Mouse (Mus musculus): Measurements from ENCODE around the gene Adssl1. TPM values are rescaled to one million over a fixed set of nuclear protein-coding genes. Genes with fewer than 3 reads are reported as not detected.
A peak's percentile ranks its signal among the peaks of the same experiment; 100 is the strongest.

Gene Adssl1
- polyA plus RNA-seq, 1 experiment, result 72.0 TPM

- H3K4me3 ChIP-seq (replicated peaks; ENCODE audit: insufficient read depth, low read depth, low read length), result no peak overlapping the region
- TF ChIP-seq CTCF (IDR thresholded peaks at IDR 0.05; ENCODE audit: borderline replicate concordance, insufficient read depth, low read depth, low read length) (peak; percentile 99), POLR2A (IDR thresholded peaks at IDR 0.05; ENCODE audit: borderline replicate concordance, insufficient read depth, low read length) (no peak)
- H3K4me1 ChIP-seq (ENCODE audit: control insufficient read depth, insufficient read depth, low read length), result peaks cover 4% of the 10 kb centered on the region
- no peak overlapping the region for H3K27ac ChIP-seq (ENCODE audit: insufficient read depth, low read length)
- DNase-seq, result peak; percentile 87 to 93
- 14% methylated on average over 7 of the region's 7 CpGs for WGBS
- H3K27me3 ChIP-seq (ENCODE audit: control insufficient read depth, insufficient read depth, low read length), result no peaks in the 10 kb centered on the region
These were observed 33.4 kb downstream of the Adssl1 start for GRCm38 (mm10) chr12:112653157-112653824.

GRCm38 (mm10) chr12:112654076-112654475 is 34.2 kb downstream of the Adssl1 start:
- H3K27me3 ChIP-seq (ENCODE audit: control insufficient read depth, insufficient read depth, low read length), result no peaks in the 10 kb centered on the region
- H3K4me1 ChIP-seq (ENCODE audit: control insufficient read depth, insufficient read depth, low read length), result peaks cover 10% of the 10 kb centered on the region
- 78% methylated on average over 5 of the region's 5 CpGs for WGBS
- TF ChIP-seq POLR2A (IDR thresholded peaks at IDR 0.05; ENCODE audit: borderline replicate concordance, insufficient read depth, low read length) (no peak), CTCF (IDR thresholded peaks at IDR 0.05; ENCODE audit: borderline replicate concordance, insufficient read depth, low read depth, low read length) (no peak)
- no peak overlapping the region for H3K27ac ChIP-seq (ENCODE audit: insufficient read depth, low read length)
- no peak overlapping the region for H3K4me3 ChIP-seq (replicated peaks; ENCODE audit: insufficient read depth, low read depth, low read length)
- DNase-seq, result no peak

GRCm38 (mm10) chr12:112658619-112659018 is 38.8 kb downstream of the Adssl1 start:
- 19% methylated on average over 7 of the region's 7 CpGs for WGBS
- H3K4me1 ChIP-seq (ENCODE audit: control insufficient read depth, insufficient read depth, low read length), result peaks cover 20% of the 10 kb centered on the region
- no peaks in the 10 kb centered on the region for H3K27me3 ChIP-seq (ENCODE audit: control insufficient read depth, insufficient read depth, low read length)
- TF ChIP-seq CTCF (IDR thresholded peaks at IDR 0.05; ENCODE audit: borderline replicate concordance, insufficient read depth, low read depth, low read length) (no peak), POLR2A (IDR thresholded peaks at IDR 0.05; ENCODE audit: borderline replicate concordance, insufficient read depth, low read length) (no peak)
- DNase-seq, result peak; percentile 77 to 82
- H3K27ac ChIP-seq (ENCODE audit: insufficient read depth, low read length), result no peak overlapping the region
- no peak overlapping the region for H3K4me3 ChIP-seq (replicated peaks; ENCODE audit: insufficient read depth, low read depth, low read length)

- Histone ChIP-seq H3K4me3 (replicated peaks; ENCODE audit: insufficient read depth, low read depth, low read length) (no peak overlapping the region), H3K4me1 (ENCODE audit: control insufficient read depth, insufficient read depth, low read length) (peaks cover 22% of the 10 kb centered on the region), H3K27ac (ENCODE audit: insufficient read depth, low read length) (no peak overlapping the region), H3K27me3 (ENCODE audit: control insufficient read depth, insufficient read depth, low read length) (no peaks in the 10 kb centered on the region)
- 33% methylated on average over 6 of the region's 6 CpGs for WGBS
- DNase-seq, result peak; percentile 69 to 77
- no peak for TF ChIP-seq POLR2A (IDR thresholded peaks at IDR 0.05; ENCODE audit: borderline replicate concordance, insufficient read depth, low read length)
- TF ChIP-seq CTCF (IDR thresholded peaks at IDR 0.05; ENCODE audit: borderline replicate concordance, insufficient read depth, low read depth, low read length), result peak; percentile 51
These were observed 39.3 kb downstream of the Adssl1 start for GRCm38 (mm10) chr12:112659109-112659508.

- no peak for DNase-seq
- H3K27me3 ChIP-seq (ENCODE audit: control insufficient read depth, insufficient read depth, low read length), result no peaks in the 10 kb centered on the region
- H3K4me1 ChIP-seq (ENCODE audit: control insufficient read depth, insufficient read depth, low read length), result peaks cover 36% of the 10 kb centered on the region
- H3K4me3 ChIP-seq (replicated peaks; ENCODE audit: insufficient read depth, low read depth, low read length), result no peak overlapping the region
- WGBS, result 50% methylated on average over 5 of the region's 5 CpGs
- TF ChIP-seq CTCF (IDR thresholded peaks at IDR 0.05; ENCODE audit: borderline replicate concordance, insufficient read depth, low read depth, low read length) (no peak), POLR2A (IDR thresholded peaks at IDR 0.05; ENCODE audit: borderline replicate concordance, insufficient read depth, low read length) (no peak)
- no peak overlapping the region for H3K27ac ChIP-seq (ENCODE audit: insufficient read depth, low read length)
These were observed 40.9 kb downstream of the Adssl1 start for GRCm38 (mm10) chr12:112660576-112661326.

GRCm38 (mm10) chr12:112661327-112661605 is 41.4 kb downstream of the Adssl1 start:
- WGBS, result 84% methylated on average over 3 of the region's 3 CpGs
- DNase-seq, result no peak
- Histone ChIP-seq H3K27me3 (ENCODE audit: control insufficient read depth, insufficient read depth, low read length) (no peaks in the 10 kb centered on the region), H3K4me3 (replicated peaks; ENCODE audit: insufficient read depth, low read depth, low read length) (no peak overlapping the region), H3K27ac (ENCODE audit: insufficient read depth, low read length) (no peak overlapping the region), H3K4me1 (ENCODE audit: control insufficient read depth, insufficient read depth, low read length) (peaks cover 39% of the 10 kb centered on the region)
- no peak for TF ChIP-seq CTCF (IDR thresholded peaks at IDR 0.05; ENCODE audit: borderline replicate concordance, insufficient read depth, low read depth, low read length)

GRCm38 (mm10) chr12:112661851-112662250 is 42.0 kb downstream of the Adssl1 start:
- 65% methylated on average over 9 of the region's 9 CpGs for WGBS
- Histone ChIP-seq H3K4me3 (replicated peaks; ENCODE audit: insufficient read depth, low read depth, low read length) (no peak overlapping the region), H3K27me3 (ENCODE audit: control insufficient read depth, insufficient read depth, low read length) (no peaks in the 10 kb centered on the region), H3K27ac (ENCODE audit: insufficient read depth, low read length) (no peak overlapping the region), H3K4me1 (ENCODE audit: control insufficient read depth, insufficient read depth, low read length) (peaks cover 43% of the 10 kb centered on the region)
- no peak for DNase-seq
- no peak for TF ChIP-seq CTCF (IDR thresholded peaks at IDR 0.05; ENCODE audit: borderline replicate concordance, insufficient read depth, low read depth, low read length)
- no peak for TF ChIP-seq POLR2A (IDR thresholded peaks at IDR 0.05; ENCODE audit: borderline replicate concordance, insufficient read depth, low read length)

GRCm38 (mm10) chr12:112663303-112663702 is 43.5 kb downstream of the Adssl1 start:
- 64% methylated on average over 11 of the region's 11 CpGs for WGBS
- H3K27ac ChIP-seq (ENCODE audit: insufficient read depth, low read length), result no peak overlapping the region
- DNase-seq, result no peak
- H3K27me3 ChIP-seq (ENCODE audit: control insufficient read depth, insufficient read depth, low read length), result no peaks in the 10 kb centered on the region
- TF ChIP-seq CTCF (IDR thresholded peaks at IDR 0.05; ENCODE audit: borderline replicate concordance, insufficient read depth, low read depth, low read length), result no peak
- no peak for TF ChIP-seq POLR2A (IDR thresholded peaks at IDR 0.05; ENCODE audit: borderline replicate concordance, insufficient read depth, low read length)
- H3K4me1 ChIP-seq (ENCODE audit: control insufficient read depth, insufficient read depth, low read length), result peaks cover 48% of the 10 kb centered on the region
- H3K4me3 ChIP-seq (replicated peaks; ENCODE audit: insufficient read depth, low read depth, low read length), result no peak overlapping the region
